Mouse (Mus musculus) G1E (cell line): ENCODE data around the gene Clic5. TPM values are rescaled to one million over a fixed set of nuclear protein-coding genes. Genes with fewer than 3 reads are reported as not detected.

ENCODE experiments used
- ATAC-seq: 2 replicates; pipeline ENCODE4 v1.8.0; 2016; ENCODE audit warnings: mild to moderate bottlenecking; ENCODE audit not compliant: insufficient number of reproducible peaks, poor library complexity, low FRiP score, severe bottlenecking; ENCODE audit errors: extremely low read depth
- DNase-seq: peaks from one replicate; pipeline ENCODE4 v3.0.0; 2012; ENCODE audit warnings: low spot score
- H3K27me3 ChIP-seq: 2 replicates; pipeline ENCODE4 v1.6.1; 2012; ENCODE audit warnings: mild to moderate bottlenecking, low read length, inconsistent platforms; ENCODE audit not compliant: insufficient read depth
- H3K36me3 ChIP-seq: replicated peaks from 2 replicates; pipeline ENCODE3; 2012; ENCODE audit warnings: mild to moderate bottlenecking, inconsistent platforms
- H3K4me1 ChIP-seq: 2 replicates; pipeline ENCODE4 v1.6.1; 2012; ENCODE audit warnings: low read depth, low read length, inconsistent platforms, mixed read lengths; ENCODE audit not compliant: insufficient read depth
- H3K4me3 ChIP-seq: 2 replicates; pipeline ENCODE4 v1.5.1; 2012; ENCODE audit warnings: low read depth, mild to moderate bottlenecking, inconsistent platforms, low read length, moderate library complexity, mixed read lengths
- H3K9me3 ChIP-seq: replicated peaks from 2 replicates; pipeline ENCODE4 v1.6.1; 2012; ENCODE audit warnings: inconsistent platforms
- CTCF ChIP-seq: IDR thresholded peaks from 2 replicates; pipeline ENCODE4 v1.5.1; 2012; ENCODE audit warnings: low read depth, low read length, inconsistent platforms, mixed read lengths
- GATA1 ChIP-seq: IDR thresholded peaks from 2 replicates; pipeline ENCODE4 v1.6.1; 2012; ENCODE audit warnings: borderline replicate concordance, low read length, inconsistent platforms, mixed read lengths
- GATA2 ChIP-seq: IDR thresholded peaks from 2 replicates; pipeline ENCODE4 v1.6.1; 2012; ENCODE audit warnings: low read depth, low read length, inconsistent platforms, borderline replicate concordance
- POLR2AphosphoS5 ChIP-seq: IDR thresholded peaks from 2 replicates; pipeline ENCODE4 v1.6.1; 2012; ENCODE audit warnings: low read depth, low read length, inconsistent platforms; ENCODE audit not compliant: insufficient replicate concordance
- TAL1 ChIP-seq: conservative IDR thresholded peaks from 2 replicates; pipeline ENCODE4 v1.6.1; 2012; ENCODE audit warnings: low read depth, low read length, inconsistent platforms, mixed read lengths
- polyA plus RNA-seq: library from polyadenylated mRNA; stranded (reverse); fragments of >175 nt; gene quantifications from 2 replicates; pipeline ENCODE4 v1.2.3, GENCODE M21; 2012
- total RNA-seq, 2 experiments: library from RNA; stranded (forward) in 1 of 2; stranded (reverse) in 1 of 2; fragments of 200-1000 nt in 1 of 2; fragments of >200 nt in 1 of 2; fragmentation: Nextera tagmentation in 1 of 2; gene quantifications; 2 replicates each; pipeline ENCODE4 v1.2.3; 2014 to 2017

The Clic5 gene
- total and polyA plus RNA-seq, 3 experiments = 0.27 TPM; not detected in 2

DNA sequence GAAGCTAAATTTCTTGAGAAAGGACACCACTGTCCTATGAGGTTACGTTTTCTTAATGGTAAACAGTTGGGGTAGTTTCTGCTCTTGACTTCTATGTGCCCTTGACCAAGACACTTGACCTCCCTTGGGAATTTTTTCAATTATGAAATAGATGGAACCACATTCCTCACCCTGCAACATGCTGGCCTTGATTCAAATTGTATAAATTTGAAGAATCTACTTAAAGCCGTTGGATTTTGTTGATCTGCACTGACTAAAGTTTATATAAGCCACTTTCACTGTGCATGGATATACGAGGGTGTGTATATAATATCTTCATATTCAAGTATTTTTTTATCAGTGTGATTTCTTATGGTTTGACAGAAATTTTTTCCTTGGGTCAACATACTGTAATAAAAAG, 17.2 kb downstream of the Clic5 start:
- no peak overlapping the region for H3K4me3 ChIP-seq
- ATAC-seq = no peak
- no peak for TF ChIP-seq GATA2

DNA sequence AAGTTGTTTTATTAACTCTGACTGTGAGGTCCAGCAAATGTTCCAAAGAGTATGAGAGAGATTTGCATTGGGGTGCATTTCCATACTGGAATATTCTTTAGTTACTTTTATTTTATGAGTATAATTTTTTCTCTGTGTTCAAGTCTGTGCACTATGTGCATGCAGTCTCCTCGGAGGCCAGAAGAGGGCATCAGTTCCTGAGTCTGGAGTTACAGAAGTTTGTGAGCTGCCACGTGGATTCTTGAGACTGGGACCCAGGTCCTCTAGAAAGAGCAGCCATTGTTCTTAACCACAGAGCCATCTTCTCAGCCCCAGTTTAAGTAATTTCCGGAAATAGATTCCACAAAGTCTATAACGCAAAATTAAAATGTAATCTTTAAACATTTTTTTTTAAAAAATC, 20.5 kb downstream of the Clic5 start:
- no peaks in the 10 kb centered on the region for H3K27me3 ChIP-seq
- no peaks in the 10 kb centered on the region for H3K36me3 ChIP-seq
- H3K4me3 ChIP-seq = no peak overlapping the region
- peaks cover 39% of the 10 kb centered on the region for H3K9me3 ChIP-seq
- TF ChIP-seq POLR2AphosphoS5 = no peak
- TF ChIP-seq GATA1 = no peak
- TF ChIP-seq GATA2 = no peak
- no peak for TF ChIP-seq CTCF
- no peak for TF ChIP-seq TAL1
- no peaks in the 10 kb centered on the region for H3K4me1 ChIP-seq
- ATAC-seq = no peak
- DNase-seq = no peak

More for the DNA sequence above, 17.2 kb downstream of the Clic5 start:
- no peak for DNase-seq
- Histone ChIP-seq H3K27me3 (no peaks in the 10 kb centered on the region), H3K4me1 (no peaks in the 10 kb centered on the region), H3K36me3 (no peaks in the 10 kb centered on the region), H3K9me3 (peaks cover 46% of the 10 kb centered on the region)

DNA sequence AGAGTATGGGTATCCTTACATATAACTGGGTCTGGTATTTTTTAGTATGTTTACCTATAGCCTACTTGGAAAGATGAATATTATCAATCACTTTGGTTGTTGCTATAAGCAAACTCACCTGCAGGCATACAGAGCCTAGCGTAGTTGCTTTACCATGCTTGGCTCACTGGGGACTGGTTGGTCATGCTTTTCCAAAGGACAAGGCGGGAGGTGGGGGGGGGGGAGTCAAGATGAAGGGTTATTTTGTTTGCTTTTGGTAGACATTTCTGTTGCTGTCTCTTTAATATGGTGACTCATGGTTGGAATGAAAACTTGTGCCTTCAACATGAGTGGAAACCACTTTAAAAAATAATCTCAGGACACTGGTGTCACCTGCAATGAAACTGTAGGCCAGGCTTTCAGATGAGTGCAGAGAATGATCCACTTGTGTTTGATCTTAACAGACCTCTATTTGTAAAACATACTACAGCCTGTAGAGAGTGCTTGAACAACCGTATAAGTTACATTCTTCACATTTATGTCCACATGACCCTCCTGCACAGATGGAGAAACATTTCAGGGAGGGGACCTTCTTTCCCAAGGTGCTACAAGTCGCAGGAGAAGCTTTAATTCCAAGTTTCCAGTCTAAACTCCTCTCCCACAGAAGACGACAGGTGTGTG, 24.7 kb downstream of the Clic5 start:
- ATAC-seq (no peak), DNase-seq (no peak)
- Histone ChIP-seq H3K9me3 (peaks cover 40% of the 10 kb centered on the region), H3K36me3 (no peaks in the 10 kb centered on the region), H3K27me3 (no peaks in the 10 kb centered on the region), H3K4me3 (no peak overlapping the region), H3K4me1 (no peaks in the 10 kb centered on the region)
- no peak for TF ChIP-seq GATA2
- TF ChIP-seq GATA1 = no peak
- TF ChIP-seq TAL1 = no peak
- TF ChIP-seq POLR2AphosphoS5 = no peak
- TF ChIP-seq CTCF = no peak

- ATAC-seq (no peak; the same call in 1 of the 2 replicates), DNase-seq (no peak)
- H3K9me3 ChIP-seq = peaks cover 40% of the 10 kb centered on the region
- H3K4me1 ChIP-seq = no peaks in the 10 kb centered on the region
- no peaks in the 10 kb centered on the region for H3K36me3 ChIP-seq
- no peak overlapping the region for H3K4me3 ChIP-seq
- H3K27me3 ChIP-seq = no peaks in the 10 kb centered on the region
- TF ChIP-seq POLR2AphosphoS5 = no peak
- TF ChIP-seq GATA2 = no peak
- TF ChIP-seq GATA1 = no peak
- TF ChIP-seq TAL1 = no peak
- TF ChIP-seq CTCF = no peak
Measured at GRCm38 (mm10) chr17:44215196-44215799, 26.9 kb downstream of the Clic5 start.

DNA sequence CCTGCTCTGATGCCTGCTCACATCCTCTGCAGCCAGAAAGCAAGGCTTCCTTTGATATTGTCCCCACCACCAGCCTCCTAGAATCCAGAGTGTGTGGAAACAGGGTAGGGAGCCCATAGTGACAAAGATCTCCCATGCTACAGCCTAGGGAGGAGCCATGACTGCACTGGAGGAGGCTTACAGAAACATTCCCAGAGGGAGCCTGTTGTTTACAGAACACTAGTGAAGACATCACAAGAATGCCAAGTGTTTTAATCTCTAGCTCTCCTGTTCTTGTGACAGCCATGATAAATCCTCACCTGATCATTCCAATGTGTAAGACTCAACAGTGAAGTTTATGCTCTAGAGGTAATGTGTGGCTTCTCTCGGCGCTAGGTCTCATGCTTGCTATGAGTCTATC, 28.8 kb downstream of the Clic5 start:
- no peak for TF ChIP-seq POLR2AphosphoS5
- TF ChIP-seq GATA2 = no peak
- no peak for TF ChIP-seq CTCF
- no peak for TF ChIP-seq GATA1
- TF ChIP-seq TAL1 = no peak
- H3K4me1 ChIP-seq = no peaks in the 10 kb centered on the region
- H3K27me3 ChIP-seq = no peaks in the 10 kb centered on the region
- no peaks in the 10 kb centered on the region for H3K36me3 ChIP-seq
- peaks cover 42% of the 10 kb centered on the region for H3K9me3 ChIP-seq
- ATAC-seq (no peak), DNase-seq (no peak)
- no peak overlapping the region for H3K4me3 ChIP-seq

DNA sequence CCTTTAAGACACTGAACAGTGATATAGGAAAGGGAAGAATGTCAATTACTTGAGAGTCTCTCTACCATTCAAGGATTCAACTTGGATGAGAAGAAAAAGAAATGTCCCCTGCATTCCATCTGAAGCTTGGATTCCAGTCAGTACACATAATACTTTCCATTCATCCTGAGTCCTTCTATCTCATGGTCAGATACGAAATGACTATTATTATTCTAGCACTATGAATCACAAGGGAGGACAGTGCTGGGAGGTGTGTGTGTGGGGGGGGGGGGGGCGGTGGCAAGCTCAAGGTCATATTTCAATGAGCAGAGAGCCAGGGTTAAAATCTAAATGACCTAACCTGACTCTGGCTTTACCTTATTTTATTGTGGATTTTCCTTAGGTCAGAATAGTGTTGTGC, 31.6 kb downstream of the Clic5 start:
- peaks cover 32% of the 10 kb centered on the region for H3K9me3 ChIP-seq
- ATAC-seq (no peak), DNase-seq (no peak)
- H3K36me3 ChIP-seq = no peaks in the 10 kb centered on the region
- H3K27me3 ChIP-seq = no peaks in the 10 kb centered on the region
- no peak overlapping the region for H3K4me3 ChIP-seq
- TF ChIP-seq CTCF (no peak), POLR2AphosphoS5 (no peak), GATA1 (no peak), GATA2 (no peak), TAL1 (no peak)
- no peaks in the 10 kb centered on the region for H3K4me1 ChIP-seq

DNA sequence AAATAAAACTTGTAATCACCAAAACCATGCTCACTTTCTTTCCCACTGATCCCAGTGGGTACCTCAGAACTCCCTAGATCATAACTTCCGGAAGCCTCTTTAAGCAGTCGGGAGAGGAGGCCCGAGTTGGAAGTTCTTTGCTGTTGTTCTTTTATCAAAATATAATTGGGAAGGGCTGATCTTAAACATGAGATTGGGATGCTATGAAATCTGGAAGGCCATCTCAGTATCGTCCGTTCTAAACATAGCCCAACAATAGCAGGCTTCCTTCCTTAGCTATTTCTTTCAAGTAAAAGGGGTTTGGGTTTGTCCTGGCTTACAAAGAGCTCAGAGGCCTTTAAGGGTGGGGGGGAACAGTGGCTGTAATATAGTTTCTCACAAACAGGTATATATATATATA, 40.0 kb downstream of the Clic5 start:
- H3K36me3 ChIP-seq = no peaks in the 10 kb centered on the region
- no peak overlapping the region for H3K4me3 ChIP-seq
- no peaks in the 10 kb centered on the region for H3K4me1 ChIP-seq
- H3K27me3 ChIP-seq = no peaks in the 10 kb centered on the region
- TF ChIP-seq GATA2 (no peak), POLR2AphosphoS5 (no peak), GATA1 (no peak), TAL1 (no peak), CTCF (no peak)
- DNase-seq = no peak
- ATAC-seq = no peak
- peaks cover 42% of the 10 kb centered on the region for H3K9me3 ChIP-seq
